Mouse (Mus musculus) thymus, postnatal 25 days (tissue): ENCODE data around the gene Ap1b1.

ENCODE experiments used
- DNase-seq: peaks from one replicate; pipeline ENCODE4 v3.0.0; 2022

Gene Ap1b1

DNA sequence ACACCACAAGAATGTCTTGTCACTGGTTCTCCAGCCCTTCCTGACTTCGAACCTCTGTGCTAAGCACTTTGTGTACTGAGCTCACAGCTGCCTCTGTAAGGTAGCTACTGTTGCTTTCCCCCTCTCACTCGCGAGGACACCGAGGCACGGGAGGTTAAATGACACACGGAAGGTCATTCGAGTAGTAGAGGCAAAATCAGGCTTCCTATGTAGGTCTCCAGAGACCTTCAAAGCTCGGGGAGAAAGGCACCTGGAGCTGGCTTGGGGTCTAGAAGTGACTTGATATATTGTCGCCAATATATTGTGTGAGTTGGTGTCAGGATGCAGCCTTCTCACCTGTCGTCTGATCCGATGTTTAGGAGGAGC lies 846 bp downstream of the Ap1b1 start:
- no peak for DNase-seq

DNA sequence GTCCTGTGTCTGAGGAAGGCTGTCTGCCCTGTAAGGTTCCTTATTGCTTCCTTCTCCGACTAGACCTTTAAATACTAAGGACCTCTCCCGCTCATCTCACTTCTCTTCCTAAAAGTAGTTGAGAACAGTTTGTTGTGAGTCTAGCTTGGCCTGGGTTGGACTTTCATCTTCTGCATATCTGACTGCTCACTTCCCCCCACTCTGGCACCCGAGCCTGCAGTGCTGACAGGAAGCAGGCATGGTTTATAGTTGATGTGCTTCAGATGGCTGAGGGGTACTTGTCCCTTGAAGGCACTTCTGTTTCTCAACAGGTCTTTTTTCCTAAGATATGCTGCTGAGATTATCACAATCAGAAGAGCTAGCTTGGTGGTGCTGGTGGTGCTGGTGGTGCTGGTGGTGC lies 2.6 kb downstream of the Ap1b1 start:
- DNase-seq, result peak; percentile 59

DNA sequence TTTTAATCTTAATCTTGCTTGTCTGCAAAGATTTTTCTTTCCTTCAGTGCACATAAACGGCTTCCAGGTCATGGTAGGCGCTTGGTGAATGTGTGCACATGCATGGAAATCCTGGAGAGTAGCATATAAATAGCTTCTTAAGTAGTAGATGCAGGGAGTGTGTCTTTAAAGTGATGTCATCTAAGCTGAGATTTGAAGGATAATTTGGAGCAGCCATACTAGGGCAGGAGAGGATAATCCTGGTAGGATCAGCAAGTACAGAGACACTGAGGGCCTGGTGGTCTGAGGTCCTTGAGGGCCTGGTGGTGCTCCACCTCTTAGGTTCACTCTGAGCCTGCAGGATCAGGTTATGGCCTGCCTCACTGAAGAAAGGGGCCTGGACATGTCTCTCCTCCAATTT lies 5.8 kb downstream of the Ap1b1 start:
- DNase-seq, result no peak

DNA sequence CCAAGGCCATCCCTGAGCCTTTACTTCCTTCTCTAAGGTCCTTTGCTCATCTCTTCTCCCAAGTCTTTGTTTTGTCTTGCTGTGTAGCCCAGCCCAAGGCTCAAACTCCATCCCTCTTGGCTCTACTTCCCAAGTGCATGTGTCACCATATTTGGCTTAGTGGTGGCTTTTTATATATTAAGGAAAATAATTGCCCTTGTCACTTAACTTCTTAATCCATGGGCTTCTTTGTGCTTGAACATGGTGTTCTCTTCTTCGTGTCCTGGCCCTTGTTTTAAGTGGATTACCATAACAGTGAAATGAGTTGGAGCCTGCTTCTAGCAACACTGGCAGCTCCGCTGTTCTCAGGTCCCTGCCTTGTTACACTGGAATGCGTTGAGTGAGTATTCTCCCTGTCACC lies 9.1 kb downstream of the Ap1b1 start:
- DNase-seq, result no peak

DNA sequence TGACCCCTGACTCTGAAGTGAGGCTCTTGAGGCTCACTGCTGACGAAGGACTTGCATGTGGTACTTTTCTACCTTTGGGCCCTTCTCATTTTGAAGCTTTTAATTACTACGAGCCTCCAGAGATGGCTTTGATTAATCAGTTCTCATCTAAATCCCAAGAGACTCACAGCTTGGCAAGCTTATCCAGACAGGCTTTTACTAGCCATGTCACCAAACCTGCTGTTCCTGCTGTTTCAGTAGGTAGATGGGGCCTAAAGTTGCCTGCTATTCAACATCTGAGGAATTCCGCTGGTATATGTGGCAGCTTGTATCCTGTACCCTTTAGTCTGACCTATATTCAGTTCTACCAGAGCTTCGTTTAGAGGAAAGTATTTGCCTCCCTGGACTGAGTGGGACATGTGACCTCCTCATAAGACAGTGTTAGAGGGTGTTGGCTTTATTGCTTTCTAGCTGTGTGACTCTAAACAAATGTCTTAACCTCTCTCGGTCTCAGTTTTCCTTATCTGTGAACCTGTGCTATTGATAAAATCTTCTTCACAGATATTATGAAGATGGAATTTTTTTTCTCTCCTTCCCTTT lies 10.1 kb downstream of the Ap1b1 start:
- DNase-seq, result no peak

DNA sequence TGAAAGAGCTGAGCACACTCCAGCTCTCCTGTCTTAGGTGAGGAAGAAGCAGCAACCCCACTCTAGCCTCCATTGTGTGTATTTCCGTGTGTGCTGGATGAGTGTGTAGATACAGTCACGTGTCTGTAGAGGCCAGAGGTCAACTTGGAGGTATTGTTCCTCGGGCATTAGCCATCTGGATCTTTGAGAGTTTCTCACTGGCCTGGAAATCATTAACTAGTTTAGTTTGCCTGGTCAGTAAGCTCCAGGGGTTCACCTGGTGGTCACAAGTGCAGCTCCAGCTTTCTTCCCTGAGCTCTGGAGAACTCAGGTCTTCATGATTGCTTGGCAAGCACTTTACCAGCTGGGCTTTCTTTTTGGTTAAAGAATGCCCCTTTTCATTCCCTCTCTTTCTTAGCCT lies 11.7 kb downstream of the Ap1b1 start:
- DNase-seq, result no peak

DNA sequence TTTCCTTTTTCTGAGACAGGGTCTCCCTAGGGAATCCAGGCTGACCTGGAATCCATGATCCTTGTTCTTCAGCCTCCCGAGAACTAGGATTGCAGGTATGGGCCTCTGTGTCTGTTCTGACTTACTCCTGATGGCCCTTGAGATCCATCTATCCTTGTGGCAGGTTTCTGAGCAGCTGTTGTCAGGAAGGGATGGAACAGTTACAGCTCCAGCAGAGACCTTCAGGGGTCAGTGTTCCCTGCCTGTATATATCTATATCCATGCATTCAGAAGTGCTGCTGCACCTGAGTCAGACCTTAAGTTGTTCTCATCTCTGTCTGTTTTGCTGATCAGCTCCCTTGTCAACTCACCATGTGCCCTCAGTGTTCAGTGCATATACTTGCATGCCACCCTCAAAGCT lies 12.1 kb downstream of the Ap1b1 start:
- no peak for DNase-seq

DNA sequence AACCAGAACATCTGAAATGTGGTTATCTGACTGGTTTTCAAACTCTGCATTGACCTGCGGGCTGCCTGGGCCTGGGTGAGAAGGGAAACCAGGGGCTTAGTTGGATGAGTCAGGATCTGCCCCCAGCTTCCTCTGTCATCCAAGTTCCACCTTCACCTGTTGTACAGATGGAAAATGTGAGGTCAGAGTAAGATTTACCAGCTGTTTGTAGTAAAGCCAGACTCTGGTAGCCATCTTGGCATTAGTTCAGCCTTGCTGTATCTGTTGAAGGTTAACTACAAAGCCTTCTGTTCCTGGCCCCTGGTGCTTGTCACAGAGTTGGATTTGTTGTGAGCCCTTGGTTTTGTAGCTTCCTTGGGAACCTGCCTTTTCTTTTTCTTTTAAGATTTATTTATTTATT lies 13.6 kb downstream of the Ap1b1 start:
- DNase-seq, result no peak

DNA sequence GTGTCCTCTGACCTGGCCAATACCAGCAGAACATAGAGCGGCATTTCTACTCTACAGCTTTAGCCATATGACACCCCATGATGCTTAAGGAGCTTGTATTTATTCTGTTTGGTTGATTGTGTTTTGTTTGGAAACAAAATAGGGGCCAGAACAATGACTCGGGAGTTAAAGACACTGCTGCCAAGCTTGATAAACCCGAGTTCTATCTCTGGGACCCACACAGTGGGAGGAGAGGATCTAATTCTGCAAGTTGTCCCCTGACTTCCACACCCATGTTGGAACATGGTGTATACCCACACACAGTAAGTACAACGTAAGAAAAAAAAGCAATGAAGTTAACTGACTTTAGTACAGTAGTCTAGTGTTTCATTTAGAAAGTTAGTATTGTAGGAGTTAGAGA lies 16.2 kb downstream of the Ap1b1 start:
- DNase-seq, result no peak

DNA sequence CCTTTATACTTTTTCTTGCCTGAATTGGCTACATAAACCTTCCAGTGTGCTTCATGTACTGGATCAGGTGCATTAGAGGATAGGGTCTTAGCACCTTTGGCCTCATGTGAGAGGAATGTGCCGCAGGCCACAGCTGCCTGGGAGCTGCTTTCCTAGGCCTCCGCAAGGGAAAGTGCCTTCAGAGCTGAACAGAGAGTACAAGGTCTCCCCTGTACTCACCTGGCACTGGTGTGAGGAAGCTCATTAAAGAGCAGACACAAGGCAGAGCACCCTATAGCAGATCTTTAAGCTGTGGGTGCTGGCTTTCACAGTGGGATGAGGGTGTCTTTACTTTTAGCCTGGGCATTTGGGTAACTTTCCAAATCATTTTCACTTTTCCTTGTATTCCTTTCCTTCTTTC lies 18.9 kb downstream of the Ap1b1 start:
- DNase-seq, result no peak

DNA sequence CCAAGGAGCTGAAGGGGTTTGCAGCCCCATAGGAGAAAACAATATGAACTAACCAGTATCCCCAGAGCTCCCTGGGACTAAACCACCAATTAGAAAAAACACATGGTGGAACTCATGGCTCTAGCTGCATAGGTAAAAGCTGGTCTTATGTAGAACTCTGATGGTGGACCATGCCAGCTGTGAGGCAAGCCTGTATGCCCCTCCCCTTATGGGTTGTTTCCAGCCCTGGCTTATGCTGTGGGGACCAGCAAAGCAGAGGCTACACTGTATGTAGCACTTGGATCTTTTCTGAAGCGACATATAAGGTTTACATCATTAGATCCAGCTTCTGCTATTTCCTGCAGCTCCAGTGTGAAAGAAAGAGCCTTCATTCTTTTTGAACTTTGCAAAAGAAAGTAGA lies 20.6 kb downstream of the Ap1b1 start:
- DNase-seq, result no peak

DNA sequence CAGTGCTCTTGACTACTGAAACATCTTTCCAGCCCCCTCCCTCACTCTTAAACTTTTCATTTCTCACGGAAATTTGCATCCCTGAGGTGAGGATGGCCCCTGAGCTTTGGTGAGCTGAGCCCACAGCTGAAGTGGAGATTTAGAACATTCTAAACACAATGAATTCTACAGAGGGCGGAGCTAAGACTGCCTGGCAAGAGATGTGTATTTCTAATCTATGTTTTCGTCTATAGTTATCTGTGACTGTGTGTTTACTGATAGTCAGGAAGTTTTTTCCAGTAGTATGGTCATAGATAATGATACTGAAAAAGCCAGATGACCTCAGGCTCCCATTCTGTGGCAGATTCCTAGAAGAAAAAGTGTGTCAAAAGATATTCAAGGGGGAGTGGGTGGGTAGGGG lies 22.2 kb downstream of the Ap1b1 start:
- no peak for DNase-seq

DNA sequence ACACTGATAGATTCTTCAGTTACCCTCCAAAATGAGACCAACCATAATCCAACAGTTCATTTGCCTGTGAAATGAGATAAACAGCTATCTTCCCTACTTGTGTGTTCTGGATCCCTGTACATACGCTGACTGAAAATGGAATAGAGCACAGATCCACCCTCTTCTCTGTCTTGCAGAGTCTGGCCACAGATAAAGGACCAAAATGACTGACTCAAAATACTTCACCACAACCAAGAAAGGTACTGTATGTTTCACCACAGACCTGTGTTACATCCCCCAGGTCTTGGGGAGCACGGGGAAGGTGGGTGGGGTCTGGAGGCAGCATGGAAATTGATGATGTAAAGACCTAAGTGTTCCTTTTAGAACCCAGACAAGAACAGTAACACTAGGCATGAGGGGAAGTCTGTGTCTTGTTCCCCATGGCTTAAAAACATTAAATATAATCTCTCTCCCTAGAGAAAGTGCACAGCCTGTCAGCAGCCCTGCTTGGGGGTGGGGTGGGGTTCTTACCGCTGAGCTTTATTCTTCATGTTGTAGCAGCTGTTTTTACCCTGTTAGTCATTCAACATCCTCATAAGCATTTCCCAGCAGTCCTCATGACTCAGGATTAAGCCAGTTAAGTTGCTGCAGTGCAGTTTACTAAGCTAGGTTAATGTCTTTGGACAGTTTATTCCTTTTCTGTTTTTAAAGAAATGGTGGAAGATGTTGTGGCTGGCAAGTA lies 22.9 kb downstream of the Ap1b1 start:
- no peak for DNase-seq

DNA sequence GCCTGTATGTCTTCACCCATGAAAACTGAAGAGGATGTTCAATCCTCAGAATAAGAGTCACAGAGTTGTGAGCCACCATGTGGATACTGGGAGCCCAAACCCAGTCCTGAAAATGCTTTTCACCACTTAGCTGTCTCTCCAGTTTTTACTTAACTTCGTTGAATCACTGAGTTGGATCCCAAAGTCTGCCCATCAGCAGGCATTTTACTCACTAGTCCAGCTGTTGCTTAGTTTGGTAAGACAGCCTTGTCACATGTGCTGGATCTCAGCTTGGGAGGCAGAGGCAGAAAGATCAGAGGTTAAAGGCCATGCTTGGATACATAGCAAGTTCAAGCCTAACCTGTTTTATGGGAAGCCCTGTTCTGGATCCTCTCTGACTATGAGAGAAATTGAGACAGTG lies 23.6 kb downstream of the Ap1b1 start:
- no peak for DNase-seq

DNA sequence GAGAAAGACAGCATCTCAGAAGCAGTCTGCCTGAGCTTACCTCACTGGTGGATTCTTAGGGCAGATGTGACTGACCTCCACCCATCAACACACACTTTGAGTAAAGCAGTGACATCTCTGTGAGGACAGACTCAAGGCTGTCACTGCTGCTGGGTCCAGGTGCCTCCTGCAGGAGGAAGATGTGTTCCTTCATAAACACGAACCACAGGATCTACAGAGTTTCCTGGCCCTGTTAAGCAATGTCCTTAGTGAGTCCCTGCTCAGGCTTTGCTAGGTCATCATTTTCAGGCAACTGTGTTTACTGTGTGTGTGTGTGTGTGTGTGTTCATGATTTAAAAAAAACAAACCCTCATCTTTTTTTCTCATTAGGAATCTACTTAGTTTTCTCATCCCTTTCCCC lies 24.9 kb downstream of the Ap1b1 start:
- DNase-seq, result no peak

DNA sequence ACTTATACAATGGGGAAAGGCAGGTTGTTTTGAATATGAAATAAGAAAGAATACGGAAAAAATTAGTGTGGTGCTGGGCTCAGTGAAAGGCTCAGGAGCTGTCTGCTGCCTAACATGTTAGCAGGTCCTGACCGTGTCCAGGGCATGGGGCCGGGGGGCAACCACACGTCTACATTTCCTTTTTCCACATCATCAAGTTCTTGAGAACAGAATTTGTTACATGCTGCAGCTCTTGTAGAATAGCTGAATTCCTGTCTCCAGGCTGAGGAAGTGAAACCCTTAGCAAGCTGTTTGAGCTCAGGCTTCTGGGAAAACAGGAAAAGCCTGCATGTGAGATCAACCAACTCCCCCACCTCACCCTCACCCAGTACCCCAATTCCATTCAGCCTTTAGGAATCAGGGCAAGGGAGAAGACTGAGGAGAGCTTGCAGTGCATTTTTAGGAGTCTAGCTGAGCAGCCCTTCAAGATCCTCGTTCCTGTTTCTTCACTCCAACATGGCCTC lies 25.6 kb downstream of the Ap1b1 start:
- no peak for DNase-seq

DNA sequence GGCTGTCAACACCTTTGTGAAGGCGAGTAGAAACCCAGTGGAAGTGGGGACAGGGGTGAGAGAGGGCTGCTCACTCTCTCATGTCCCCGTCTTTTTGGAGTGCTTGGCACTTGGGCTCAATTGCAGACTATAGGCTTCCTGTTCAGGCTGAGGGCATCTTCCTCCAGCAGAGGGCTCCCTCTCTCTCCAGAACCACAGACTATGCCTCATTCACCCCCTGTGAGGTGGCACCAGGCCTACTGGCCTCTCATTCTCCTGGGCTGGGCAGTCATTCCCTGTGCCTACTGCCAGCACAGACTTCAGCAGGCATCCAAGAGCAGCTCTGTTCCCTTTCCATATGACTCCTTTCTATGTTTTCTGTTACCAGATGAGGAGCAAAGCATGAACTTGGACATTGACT lies 29.1 kb downstream of the Ap1b1 start:
- peak; percentile 46 for DNase-seq

DNA sequence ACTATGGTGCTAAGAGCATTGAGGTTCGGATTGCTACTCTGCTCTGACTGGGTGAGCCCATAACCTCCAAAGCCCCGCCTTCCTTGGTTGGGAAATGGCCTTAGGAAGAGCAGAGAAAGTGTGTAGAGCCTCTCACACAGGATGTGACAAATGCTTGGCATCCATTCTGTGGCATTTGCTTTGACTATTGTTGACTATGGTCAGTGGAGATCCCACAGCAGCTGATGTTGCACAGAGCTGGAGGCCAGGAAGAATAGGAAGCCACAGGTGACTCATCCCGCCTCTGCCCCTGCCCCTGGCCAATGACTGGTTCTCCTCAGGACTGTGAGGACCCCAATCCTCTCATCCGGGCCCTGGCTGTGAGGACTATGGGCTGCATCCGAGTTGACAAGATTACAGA lies 29.7 kb downstream of the Ap1b1 start:
- DNase-seq, result no peak

DNA sequence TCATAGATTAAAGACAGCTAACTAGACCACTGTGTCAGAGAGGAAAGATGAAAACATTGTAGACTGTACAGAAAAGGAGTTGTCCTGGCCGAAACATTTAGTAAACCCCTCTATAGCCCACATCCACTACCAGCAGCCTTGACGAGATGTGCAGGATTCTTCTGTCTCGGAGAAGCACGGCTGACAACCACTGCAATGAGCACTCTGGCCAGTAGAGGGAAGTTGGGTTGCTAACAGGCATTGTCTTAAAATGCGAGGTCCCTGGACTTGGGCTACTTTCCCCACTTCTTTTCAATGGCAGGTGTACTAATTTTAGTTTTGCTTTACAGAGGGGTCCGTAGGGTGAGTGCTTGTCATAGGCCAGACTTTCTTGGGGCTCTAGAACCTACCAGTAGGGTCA lies 30.9 kb downstream of the Ap1b1 start:
- no peak for DNase-seq

DNA sequence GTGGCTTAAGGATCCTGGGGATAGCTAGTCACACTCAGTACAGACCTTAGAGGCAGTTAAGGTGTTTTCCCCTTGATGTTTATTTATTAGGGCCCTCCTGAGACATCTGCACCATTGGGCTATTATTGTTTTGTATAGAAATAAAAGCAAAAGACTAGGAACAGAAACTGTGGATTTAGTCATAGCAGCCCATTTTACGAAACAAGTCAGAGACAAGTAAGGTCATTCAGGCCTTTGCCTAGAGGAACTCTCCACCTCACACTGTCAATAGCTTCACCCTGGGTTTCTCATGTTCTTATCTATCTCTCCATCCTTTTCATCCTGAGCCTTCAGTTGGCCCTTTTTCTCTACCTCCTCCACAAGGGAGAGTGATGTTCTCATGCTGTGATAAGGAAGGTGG lies 38.5 kb downstream of the Ap1b1 start:
- no peak for DNase-seq

DNA sequence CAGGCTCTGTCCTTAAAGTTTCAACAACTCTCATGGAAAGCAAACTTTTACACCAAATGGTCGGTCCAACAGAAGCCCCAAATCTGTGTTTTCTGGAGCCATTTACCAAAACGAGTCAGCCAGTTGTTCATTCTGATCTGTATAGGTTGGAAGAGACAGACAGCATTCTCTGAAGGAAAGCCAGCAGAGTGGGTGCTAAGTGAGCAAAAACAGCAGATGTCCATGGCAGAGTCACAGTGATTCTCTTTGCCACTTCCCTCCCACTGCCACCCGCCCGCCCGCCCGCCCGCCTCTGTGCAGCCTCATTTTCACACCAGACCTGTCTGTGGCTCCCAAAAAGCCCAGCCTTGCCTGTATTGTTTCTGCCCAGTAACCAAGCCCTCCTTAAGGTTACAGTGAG lies 41.6 kb downstream of the Ap1b1 start:
- no peak for DNase-seq

DNA sequence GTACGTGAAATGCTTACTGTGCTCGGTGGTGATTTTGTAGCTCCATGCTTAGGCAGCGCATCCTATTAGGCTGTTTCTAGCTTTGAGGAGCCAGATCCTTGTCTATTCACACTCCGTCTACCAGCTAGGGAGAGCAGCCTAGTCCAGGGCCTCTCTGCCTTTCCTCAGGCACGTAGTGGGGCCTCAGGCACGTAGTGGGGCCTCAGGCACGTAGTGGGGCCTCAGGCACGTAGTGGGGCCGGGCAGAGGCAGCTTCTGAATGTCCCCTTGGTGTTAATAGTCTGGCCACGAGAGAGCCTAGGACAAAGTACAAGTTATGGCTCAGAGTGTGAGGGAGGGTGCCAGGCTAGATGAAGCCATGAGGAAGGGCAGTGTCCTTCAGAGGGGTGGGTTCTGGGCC lies 46.1 kb downstream of the Ap1b1 start:
- DNase-seq, result no peak

DNA sequence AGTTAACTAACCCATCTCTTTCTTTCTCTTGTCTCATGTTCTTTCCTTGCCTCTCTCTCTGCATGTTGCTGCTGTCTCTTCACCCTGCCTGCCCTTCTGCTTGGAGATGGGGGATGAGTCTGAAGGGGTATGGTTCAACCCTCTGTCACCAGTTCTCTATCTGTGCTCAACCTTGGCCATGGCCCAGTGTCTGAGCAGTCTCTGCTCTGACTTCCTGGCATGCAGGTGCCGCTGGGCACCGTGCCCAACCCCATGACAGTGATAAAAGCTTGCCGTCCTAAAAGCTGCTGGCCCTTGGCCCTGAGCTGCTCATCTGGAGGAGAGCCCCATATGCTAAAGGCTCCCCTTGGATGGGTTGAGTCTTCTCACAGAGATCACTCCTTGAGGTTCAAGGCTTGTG lies 46.5 kb downstream of the Ap1b1 start:
- no peak for DNase-seq

DNA sequence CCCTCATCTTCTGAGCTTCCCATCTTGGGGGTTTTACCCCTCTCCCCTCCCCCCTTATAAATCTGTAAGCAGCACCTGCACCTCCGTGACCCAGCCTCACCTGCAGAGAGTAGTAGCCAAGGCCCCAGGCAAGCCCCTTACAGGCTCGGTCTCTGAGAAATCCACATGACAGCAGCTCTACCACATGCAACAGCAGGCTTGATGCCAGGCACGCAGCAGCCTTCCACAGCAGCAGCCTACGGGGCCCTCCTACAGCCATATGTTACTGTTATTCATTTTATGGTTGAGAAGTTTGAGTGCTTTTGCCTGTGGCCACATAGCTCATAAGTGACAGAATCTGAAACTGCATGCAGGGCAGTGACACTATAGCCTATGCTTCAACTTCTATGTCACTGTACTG lies 48.8 kb downstream of the Ap1b1 start:
- no peak for DNase-seq

DNA sequence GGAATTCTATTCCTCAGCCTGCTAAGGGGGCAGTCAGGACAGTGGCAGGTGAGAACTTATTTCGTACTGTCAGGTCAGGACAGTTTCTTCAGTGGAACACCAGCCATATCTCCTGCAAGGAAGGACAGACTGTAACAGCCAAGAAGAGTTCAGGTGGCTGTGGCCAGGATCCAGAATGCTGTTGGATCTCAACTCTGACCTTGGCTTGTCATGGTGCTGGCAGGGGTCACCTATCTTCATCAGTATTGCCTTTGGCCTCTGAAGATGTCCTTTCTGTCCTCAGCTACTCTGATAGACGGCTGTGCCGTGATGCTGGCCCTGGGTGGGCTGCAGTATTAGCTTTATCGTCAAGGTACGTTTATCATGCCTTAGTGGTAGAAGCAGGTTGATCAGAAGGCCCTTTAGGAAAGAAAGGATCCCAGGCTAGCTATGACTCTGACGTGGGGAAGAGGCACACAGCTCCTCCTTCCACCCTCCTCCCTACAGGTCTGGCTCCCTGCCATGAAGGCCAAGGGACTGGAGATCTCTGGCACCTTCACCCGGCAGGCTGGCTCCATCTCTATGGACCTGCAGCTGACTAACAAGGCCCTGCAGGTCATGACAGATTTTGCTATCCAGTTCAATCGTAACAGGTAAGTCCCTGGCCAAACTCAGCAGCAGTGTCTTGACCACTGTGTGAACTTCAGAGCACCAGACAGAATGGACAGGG lies 50.7 kb downstream of the Ap1b1 start:
- DNase-seq, result no peak
